Mouse (Mus musculus) C2C12 (cell line): ENCODE measurements at regions not wholly inside any gene's neighbourhood (a gene's known extent, or its start where the extent isn't known, plus 50 kb on each side); places are given as distances from the start of the nearest gene placed in this dataset.

Experiments
- CEBPB ChIP-seq: IDR thresholded peaks from one replicate; pipeline ENCODE4 v1.6.1; 2011; ENCODE audit warnings: low read depth, mild to moderate bottlenecking, control low read depth, moderate library complexity
- CTCF ChIP-seq: IDR thresholded peaks from one replicate; pipeline ENCODE4 v1.5.1; 2011; ENCODE audit not compliant: control insufficient read depth, insufficient read depth, insufficient read length
- FOSL1 ChIP-seq: IDR thresholded peaks from one replicate; pipeline ENCODE4 v1.8.0; 2011; ENCODE audit warnings: mild to moderate bottlenecking, low read length; ENCODE audit not compliant: poor library complexity, insufficient read depth, severe bottlenecking
- MAX ChIP-seq: IDR thresholded peaks from one replicate; pipeline ENCODE4 v1.6.1; 2011; ENCODE audit warnings: mild to moderate bottlenecking, control low read depth
- MYOD1 ChIP-seq: IDR thresholded peaks from one replicate; pipeline ENCODE4 v1.6.1; 2011; ENCODE audit warnings: low read depth; ENCODE audit not compliant: control insufficient read depth, insufficient read length
- MYOG ChIP-seq: IDR thresholded peaks from one replicate; pipeline ENCODE4 v1.6.1; 2011; ENCODE audit not compliant: control insufficient read depth, insufficient read length; ENCODE audit errors: extremely low read depth
- USF1 ChIP-seq: IDR thresholded peaks from one replicate; pipeline ENCODE4 v1.6.1; 2011; ENCODE audit warnings: low read depth, mild to moderate bottlenecking, control low read depth, moderate library complexity

DNA sequence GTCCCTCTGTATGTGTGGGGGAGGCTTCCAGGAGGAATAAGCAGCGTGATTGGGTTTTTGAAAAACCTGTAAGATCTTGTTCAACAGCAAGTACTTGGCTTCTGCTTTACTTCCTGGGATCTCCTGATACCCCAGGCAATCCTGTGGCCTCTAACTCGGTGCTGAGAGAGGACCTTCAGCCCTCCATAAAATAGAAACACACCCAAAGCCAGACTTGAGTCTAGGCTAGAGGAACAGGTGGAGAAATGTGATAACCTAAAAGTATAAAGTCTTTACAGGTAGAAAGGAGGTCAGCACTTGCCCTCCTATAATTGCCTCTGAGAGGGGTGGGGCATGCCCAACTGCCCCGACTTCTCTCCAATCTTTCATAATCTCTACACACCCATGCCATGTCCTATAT lies 183.1 kb downstream of the Ankrd16 start:
- TF ChIP-seq CTCF (no peak), USF1 (no peak), CEBPB (no peak), MYOG (no peak), FOSL1 (no peak), MAX (no peak), MYOD1 (no peak)
